Mouse (Mus musculus) hindbrain, embryonic 16.5 days (tissue): ENCODE results near the gene Abca6. TPM values are rescaled to one million over a fixed set of nuclear protein-coding genes. Genes with fewer than 3 reads are reported as not detected.

ENCODE experiments used
- ATAC-seq: fragments of 200-750 bp; cut with Nextera tagmentation; 2 replicates; pipeline ENCODE4 v1.8.0; 2017; ENCODE audit warnings: moderate TSS enrichment, moderate library complexity
- H3K27ac ChIP-seq: fragments of 300-500 bp; sonication (generic); 2 replicates; pipeline ENCODE4 v1.5.1; 2014; ENCODE audit warnings: low read depth, mild to moderate bottlenecking, control low read depth, low read length, moderate library complexity
- H3K27me3 ChIP-seq: fragments of 300-500 bp; sonication (generic); replicated peaks from 2 replicates; pipeline ENCODE4 v1.6.1; 2014; ENCODE audit warnings: low read length; ENCODE audit not compliant: control insufficient read depth, insufficient read depth
- H3K36me3 ChIP-seq: fragments of 300-500 bp; sonication (generic); 2 replicates; pipeline ENCODE4 v1.6.1; 2014; ENCODE audit warnings: mild to moderate bottlenecking, low read length, moderate library complexity, mixed read lengths; ENCODE audit not compliant: control insufficient read depth, insufficient read depth
- H3K4me1 ChIP-seq: fragments of 300-500 bp; sonication (generic); 2 replicates; pipeline ENCODE4 v1.6.1; 2014; ENCODE audit warnings: low read depth, low read length; ENCODE audit not compliant: control insufficient read depth, insufficient read depth
- H3K4me2 ChIP-seq: fragments of 300-500 bp; sonication (generic); 2 replicates; pipeline ENCODE4 v1.6.1; 2014; ENCODE audit warnings: mild to moderate bottlenecking, low read length, control low read depth, moderate library complexity
- H3K4me3 ChIP-seq: fragments of 300-500 bp; sonication (generic); 2 replicates; pipeline ENCODE4 v1.5.1; 2014; ENCODE audit warnings: mild to moderate bottlenecking, low read length, control low read depth, moderate library complexity
- H3K9ac ChIP-seq: fragments of 300-500 bp; sonication (generic); 2 replicates; pipeline ENCODE4 v1.6.1; 2014; ENCODE audit warnings: low read depth, mild to moderate bottlenecking, control low read depth, low read length, moderate library complexity
- H3K9me3 ChIP-seq: fragments of 300-500 bp; sonication (generic); 2 replicates; pipeline ENCODE4 v1.6.1; 2014; ENCODE audit warnings: mild to moderate bottlenecking, low read length, moderate library complexity; ENCODE audit not compliant: control insufficient read depth
- WGBS: fragments of 180-500 bp; shearing (Covaris S2); extraction: QIAGEN DNeasy Blood & Tissue Kit; methylation state at CpG from one replicate; pipeline ENCODE4 v1.1.7; 2014; 5-methylcytosine and 5-hydroxymethylcytosine counted together
- polyA plus RNA-seq: library from polyadenylated mRNA; unstranded; fragments of >200 nt; fragmentation: Nextera tagmentation; extraction: Ambion mirVana; gene quantifications from 2 replicates; pipeline ENCODE4 v1.2.1, GENCODE M21; 2015

The Abca6 gene
- polyA plus RNA-seq, 1 experiment from 2014 or later, result 0.48 TPM

DNA sequence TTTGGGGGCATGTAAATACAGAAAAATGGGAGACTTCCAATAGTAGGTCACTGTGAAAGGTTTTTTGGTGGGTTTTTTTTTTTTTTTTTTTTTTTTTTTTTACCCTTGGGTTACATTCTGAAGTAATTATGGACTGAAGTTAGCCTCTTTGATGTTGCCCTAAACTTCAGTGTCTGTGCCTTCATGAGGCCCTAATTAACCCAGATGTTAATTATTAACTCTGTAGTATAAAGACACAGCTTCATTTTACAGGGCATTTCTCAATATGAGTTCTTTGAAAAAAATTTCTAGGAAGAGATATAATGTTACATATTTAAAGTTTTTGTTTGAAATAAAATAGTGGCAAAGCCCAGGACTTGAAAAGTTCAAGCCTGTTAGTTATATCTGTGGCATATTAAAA lies 86.2 kb downstream of the Abca6 start:
- Histone ChIP-seq H3K4me1 (no peaks in the 10 kb centered on the region; the same call in 1 of the 2 replicates), H3K27me3 (no peaks in the 10 kb centered on the region), H3K36me3 (no peaks in the 10 kb centered on the region), H3K27ac (no peak overlapping the region), H3K9me3 (no peaks in the 10 kb centered on the region), H3K9ac (no peak overlapping the region), H3K4me3 (no peak overlapping the region), H3K4me2 (no peak overlapping the region)
- no peak for ATAC-seq

GRCm38 (mm10) chr11:110157059-110157458 lies 94.5 kb downstream of the Abca6 start:
- Histone ChIP-seq H3K4me1 (no peaks in the 10 kb centered on the region), H3K27ac (no peak overlapping the region), H3K36me3 (no peaks in the 10 kb centered on the region), H3K4me3 (no peak overlapping the region), H3K27me3 (no peaks in the 10 kb centered on the region), H3K9ac (no peak overlapping the region), H3K9me3 (no peaks in the 10 kb centered on the region), H3K4me2 (no peak overlapping the region)
- 82% methylated on average over 6 of the region's 6 CpGs for WGBS
- no peak for ATAC-seq

DNA sequence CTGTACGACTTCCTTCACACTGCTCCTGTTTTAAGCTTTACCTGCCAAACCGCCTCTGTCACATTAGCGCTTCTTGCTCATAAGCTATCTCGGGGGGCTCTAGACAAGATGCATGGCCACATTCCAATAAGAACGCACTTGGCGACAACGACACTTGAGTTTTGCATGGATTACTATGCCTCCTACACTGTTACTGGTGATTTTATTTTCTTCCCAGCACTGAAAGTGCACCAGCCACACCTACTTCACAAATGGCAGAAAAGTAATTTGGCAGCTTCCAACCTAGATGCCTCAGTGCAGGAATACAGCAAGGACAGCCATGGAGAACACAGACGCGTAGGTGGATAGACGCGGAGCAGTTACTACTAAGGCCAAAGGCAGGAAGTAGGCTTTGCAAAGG lies 95.6 kb downstream of the Abca6 start:
- Histone ChIP-seq H3K4me3 (no peak overlapping the region), H3K27ac (no peak overlapping the region), H3K36me3 (no peaks in the 10 kb centered on the region), H3K9ac (no peak overlapping the region), H3K9me3 (no peaks in the 10 kb centered on the region), H3K27me3 (no peaks in the 10 kb centered on the region), H3K4me2 (no peak overlapping the region), H3K4me1 (no peaks in the 10 kb centered on the region)
- WGBS, result 94% methylated on average over 11 of the region's 11 CpGs
- no peak for ATAC-seq

DNA sequence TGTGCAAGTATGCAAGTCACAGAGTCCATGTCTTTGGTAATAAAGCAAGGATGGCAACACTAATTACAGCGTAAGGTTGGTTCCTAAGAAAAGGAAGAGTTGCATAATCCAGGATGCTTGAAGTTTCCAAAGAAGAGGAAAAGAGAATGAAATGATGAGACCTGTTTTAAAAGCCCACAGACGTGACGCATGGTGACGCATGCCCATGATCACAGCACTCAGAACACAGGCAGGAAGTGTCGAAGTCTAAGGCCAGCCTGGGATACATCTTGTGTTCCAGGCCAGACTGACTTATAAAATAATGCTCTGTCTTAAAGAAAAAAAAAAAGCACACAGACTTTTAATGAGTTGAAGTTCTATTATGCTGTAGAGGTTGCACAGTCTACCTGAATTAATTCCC lies 103.9 kb downstream of the Abca6 start:
- Histone ChIP-seq H3K9me3 (no peaks in the 10 kb centered on the region), H3K27ac (no peak overlapping the region), H3K4me3 (no peak overlapping the region), H3K27me3 (no peaks in the 10 kb centered on the region), H3K36me3 (no peaks in the 10 kb centered on the region), H3K9ac (no peak overlapping the region), H3K4me1 (no peaks in the 10 kb centered on the region), H3K4me2 (no peak overlapping the region)
- WGBS, result 95% methylated on average over 5 of the region's 5 CpGs
- no peak for ATAC-seq

GRCm38 (mm10) chr11:110145421-110145820 lies 106.2 kb downstream of the Abca6 start:
- Histone ChIP-seq H3K9me3 (no peaks in the 10 kb centered on the region), H3K4me1 (no peaks in the 10 kb centered on the region), H3K4me2 (no peak overlapping the region), H3K36me3 (no peaks in the 10 kb centered on the region), H3K4me3 (no peak overlapping the region), H3K27me3 (no peaks in the 10 kb centered on the region), H3K27ac (no peak overlapping the region), H3K9ac (no peak overlapping the region)
- WGBS, result 72% methylated on average over 11 of the region's 11 CpGs
- no peak for ATAC-seq

DNA sequence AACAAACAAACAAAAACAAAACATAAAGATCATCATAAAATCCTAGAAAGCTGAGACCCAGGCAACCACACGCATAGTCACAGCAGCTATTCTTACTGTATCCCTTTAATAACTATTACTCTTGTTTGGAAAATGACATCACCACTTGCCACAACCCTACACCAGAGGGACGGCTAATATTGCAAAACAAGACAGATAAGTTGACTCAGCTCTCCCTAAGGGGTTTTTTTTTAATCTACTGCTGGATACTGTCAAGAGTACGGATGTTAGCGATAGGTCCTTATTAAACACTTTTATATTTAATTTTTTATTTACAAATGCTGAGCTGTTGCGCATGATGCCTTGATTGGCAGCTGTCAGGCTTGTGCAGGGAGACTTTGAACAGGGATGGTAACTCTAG lies 120.8 kb downstream of the Abca6 start:
- Histone ChIP-seq H3K27ac (no peak overlapping the region), H3K4me1 (no peaks in the 10 kb centered on the region), H3K9me3 (no peaks in the 10 kb centered on the region), H3K4me2 (no peak overlapping the region), H3K4me3 (no peak overlapping the region), H3K27me3 (no peaks in the 10 kb centered on the region), H3K36me3 (no peaks in the 10 kb centered on the region), H3K9ac (no peak overlapping the region)
- ATAC-seq, result no peak
- WGBS, result 84% methylated on average over 5 of the region's 5 CpGs

Other genes starting within 250 kb of the Abca6 start
- 1.3 and 1.7 TPM in 2 replicates for gene Abca8a, start 155.8 kb downstream of the Abca6 start, polyA plus RNA-seq
- 2.7 and 4.2 TPM in 2 replicates for gene Abca9, start 83.6 kb downstream of the Abca6 start, polyA plus RNA-seq
- gene Abca5, start 85.9 kb upstream of the Abca6 start, polyA plus RNA-seq, result 10.2 and 11.2 TPM in 2 replicates
- gene Map2k6, start 147.3 kb upstream of the Abca6 start, polyA plus RNA-seq, result 24.4 and 26.9 TPM in 2 replicates